Mouse (Mus musculus): ENCODE data around the gene Kif5c. TPM values are rescaled to one million over a fixed set of nuclear protein-coding genes. Genes with fewer than 3 reads are reported as not detected.

Kif5c gene
- total RNA-seq, 2 experiments from 2014 or later = 441 to 484 TPM

DNA sequence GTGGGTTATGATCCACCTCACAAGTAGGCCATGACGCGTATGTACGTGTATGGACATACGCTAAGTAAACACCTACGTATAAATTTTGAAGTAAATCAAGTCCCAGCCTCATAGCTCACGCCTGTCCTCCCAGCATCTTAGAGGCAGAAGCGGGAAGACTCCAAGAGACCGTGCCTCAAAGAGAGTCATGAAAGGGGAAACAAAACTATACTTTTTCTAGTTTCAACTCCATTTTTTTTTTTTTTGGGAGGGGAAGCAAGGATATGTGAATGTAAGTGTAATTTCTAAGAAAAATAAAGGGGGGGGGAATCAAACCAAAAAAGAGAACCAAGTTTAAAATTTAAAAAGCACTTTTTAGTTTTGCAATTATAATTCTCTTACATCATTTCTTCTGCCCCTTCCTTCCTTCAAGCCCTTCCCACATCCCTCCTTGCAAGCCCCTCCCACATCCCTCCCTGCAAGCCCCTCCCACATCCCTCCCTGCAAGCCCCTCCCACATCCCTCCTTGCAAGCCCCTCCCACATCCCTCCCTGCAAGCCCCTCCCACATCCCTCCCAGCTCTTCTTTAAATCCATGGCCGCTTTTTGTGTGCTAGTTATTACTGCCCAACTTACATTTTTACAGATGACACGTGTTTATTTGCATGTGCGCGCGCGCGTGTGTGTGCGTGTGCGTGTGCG, 98.5 kb downstream of the Kif5c start:
- intact Hi-C loops (cut with DNase I) = loop anchor here (5.0 kb wide), 1 partner anchor 95 kb away; no protein-coding TSS in a partner anchor
- DNase-seq = no peak

DNA sequence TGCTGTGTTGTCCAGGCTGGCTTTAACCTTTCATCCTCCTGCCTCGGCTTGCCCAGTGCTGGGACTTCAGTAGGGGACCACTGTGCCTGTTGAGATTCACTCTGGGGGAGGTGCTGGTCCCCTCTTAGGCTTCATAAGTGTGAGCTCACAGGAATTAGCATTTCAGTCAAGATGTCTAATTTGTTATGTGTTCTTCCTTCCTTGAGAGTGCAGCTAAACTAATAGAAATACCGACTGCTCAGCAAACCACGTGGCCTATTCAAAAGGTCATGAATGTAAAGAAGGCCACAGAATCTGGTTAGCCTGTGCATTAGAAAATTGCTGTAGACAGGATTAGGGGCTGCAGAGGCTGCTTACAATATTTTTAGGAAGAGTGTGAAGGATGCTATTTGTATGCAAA, 99.4 kb downstream of the Kif5c start:
- DNase-seq = no peak
- intact Hi-C loops (cut with DNase I) = loop anchor here (5.0 kb wide), 1 partner anchor 96 kb away; no protein-coding TSS in a partner anchor

DNA sequence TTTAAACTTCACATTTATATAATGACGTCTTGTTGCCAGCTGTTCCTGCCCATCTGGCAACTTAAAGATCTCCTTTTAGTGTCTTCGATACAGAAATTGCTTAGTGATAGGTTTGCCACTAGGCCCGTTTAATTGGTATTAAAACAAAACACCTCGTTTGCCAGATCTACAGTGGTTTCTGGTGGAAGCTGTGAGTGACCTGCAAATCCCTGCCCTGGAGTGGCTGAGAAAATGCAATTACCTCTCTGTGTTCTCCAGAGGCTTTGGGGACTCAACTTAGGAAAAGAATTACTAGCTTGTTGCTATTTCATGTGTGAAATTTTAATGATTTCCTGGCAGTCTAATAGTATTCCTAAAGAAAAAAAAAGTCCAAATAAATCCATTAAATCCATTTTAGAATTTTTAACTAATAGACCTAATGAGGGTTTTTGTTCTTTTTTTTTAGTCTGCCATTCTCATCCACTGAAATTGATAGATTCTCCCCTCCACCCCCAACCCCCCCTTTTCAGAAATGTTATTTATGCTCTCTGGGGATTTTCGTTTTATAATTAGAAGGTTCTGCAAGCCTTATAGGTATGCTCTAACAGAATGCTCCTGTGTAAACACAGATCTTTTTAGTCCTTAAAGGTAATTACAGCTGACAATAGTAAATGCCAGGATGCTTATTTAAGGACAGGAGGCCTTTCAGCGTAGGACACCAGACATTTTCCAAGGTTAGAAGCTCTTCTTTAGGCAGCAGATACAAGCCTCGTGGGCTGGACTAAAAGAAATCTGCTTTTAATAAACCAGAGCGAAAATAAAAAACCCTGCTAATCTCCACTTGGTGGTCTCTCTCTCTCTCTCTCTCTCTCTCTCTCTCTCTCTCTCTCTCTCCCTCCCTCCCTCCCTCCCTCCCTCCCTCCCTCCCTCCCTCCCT, 100.1 kb downstream of the Kif5c start:
- DNase-seq = no peak
- intact Hi-C loops (cut with DNase I) = loop anchor here (5.0 kb wide), 1 partner anchor 97 kb away; no protein-coding TSS in a partner anchor

DNA sequence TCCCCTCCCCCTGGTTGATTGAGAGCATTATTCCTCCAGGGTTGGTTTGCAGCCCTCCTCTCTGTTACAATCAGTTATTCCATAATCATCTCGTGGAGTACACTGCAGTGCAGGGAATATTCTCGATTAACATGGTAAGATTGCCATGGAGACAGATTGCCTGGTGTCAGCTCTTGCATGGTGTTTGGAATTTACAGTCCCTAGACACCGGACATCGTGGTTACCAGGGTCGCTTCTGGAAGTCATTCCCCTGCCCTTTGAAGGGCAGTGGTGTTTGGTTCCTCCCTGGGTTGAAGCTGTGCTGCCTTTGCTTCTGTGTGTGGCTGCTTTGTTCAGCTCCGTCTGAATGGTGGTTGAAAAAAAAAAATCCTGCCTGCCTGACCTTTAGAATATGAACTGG, 100.8 kb downstream of the Kif5c start:
- no peak for DNase-seq
- intact Hi-C loops (cut with DNase I) = loop anchor here (5.0 to 10.0 kb wide), 3 partner anchors 98 to 775 kb away; partner anchors contain the start of gene Mbd5

DNA sequence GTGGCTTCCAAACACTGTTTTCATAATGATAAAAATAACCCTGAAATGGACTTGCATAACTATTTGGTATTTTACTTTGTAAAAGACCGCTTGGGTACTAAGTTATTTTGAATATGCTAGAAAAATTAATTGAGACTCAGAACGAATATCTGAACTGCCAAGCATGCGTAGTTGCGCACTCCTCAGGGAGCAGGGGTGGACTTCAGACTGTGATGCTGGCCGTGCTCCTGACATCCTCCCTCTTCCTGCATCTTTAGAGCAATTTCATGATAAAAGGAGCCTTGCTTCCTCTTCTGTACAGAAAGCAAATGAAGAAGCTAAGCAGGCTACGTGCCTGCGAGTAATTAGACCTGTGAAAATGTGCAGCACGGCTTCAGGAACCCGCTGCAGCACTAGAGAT, 101.2 kb downstream of the Kif5c start:
- intact Hi-C loops (cut with DNase I) = loop anchor here (10.0 kb wide), 2 partner anchors 376 to 776 kb away; partner anchors contain the start of gene Mbd5
- DNase-seq = no peak

DNA sequence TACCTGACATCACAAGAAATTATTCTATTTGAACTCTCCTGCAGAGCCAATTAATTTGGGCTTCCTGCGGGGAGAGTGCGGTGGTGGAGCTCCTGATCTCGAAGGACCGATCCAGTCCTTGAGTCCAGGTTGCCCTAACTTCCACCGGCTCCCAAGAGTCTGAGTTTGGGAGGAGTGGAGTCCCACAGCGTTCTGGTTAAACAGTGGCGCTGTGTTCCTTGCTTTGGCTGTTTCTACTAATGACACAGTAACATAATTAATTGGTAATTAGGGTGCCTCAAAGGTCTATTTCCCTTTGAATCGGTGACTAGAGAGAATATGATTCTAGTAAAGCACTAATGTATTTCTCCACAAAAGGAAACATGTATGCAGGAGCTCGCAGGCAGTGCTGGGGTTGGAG, 103.2 kb downstream of the Kif5c start:
- no peak for DNase-seq
- intact Hi-C loops (cut with DNase I) = loop anchor here (10.0 kb wide), 2 partner anchors 378 to 778 kb away; partner anchors contain the start of gene Mbd5

DNA sequence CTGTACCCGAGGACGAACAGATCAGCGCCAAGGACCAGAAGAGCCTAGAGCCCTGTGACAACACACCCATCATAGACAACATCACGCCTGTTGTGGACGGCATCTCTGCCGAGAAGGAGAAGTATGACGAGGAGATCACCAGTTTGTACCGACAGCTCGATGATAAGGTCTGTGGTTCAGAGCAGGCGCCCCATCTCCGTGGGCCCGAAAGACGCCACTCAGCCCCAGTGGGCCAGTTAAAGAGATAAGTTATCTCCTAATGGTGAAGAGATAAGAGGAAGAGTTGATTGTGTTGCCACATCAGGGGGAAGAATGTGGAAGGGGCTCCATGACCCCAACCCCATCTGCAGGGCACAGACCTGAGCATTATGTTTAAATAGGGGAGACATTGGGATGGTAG, 103.9 kb downstream of the Kif5c start:
- no peak for DNase-seq
- intact Hi-C loops (cut with DNase I) = loop anchor here (10.0 kb wide), 2 partner anchors 378 to 778 kb away; partner anchors contain the start of gene Mbd5

DNA sequence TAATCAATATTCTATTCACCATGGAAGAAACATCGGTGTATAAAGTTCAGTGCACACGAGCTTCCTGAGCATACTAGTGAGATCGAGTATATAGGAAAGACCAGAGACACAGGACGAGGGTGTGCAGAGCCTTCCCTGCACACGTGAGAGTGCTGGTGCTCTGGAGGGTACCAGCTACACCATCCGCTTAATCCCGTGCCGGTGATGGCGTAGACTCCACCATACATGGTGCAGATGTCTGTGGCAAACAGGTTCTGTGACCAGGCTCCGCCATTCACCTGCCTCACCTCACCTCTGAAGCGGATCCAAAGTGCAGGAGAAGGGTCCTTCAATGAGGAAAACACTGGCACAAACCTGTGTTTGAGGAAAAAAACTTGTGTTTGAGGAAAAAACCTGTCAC, 107.6 kb downstream of the Kif5c start:
- DNase-seq = no peak
- intact Hi-C loops (cut with DNase I) = loop anchor here (10.0 kb wide), 2 partner anchors 382 to 782 kb away; partner anchors contain the start of gene Mbd5

DNA sequence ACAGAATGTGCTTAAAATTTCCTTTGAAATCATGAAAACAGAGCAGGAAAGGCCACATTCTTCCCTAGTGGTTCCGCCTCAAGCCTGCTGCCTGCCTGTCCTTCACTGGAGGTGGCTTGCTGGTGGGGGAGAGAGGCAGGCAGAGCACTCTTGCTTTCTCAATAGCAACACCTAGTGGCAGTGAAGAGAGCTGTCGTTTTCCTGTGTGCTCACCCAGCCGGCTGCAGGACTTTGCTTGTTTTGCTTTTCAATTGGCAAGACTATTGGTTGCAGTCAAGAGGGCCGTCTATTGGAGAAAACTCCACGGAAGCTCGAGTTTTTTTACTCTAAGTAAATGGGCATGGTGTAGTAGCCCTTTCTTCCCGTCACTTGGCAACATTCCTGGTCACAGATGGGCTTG, 108.1 kb downstream of the Kif5c start:
- DNase-seq = peak; percentile 69
- intact Hi-C loops (cut with DNase I) = loop anchor here (10.0 kb wide), 2 partner anchors 382 to 782 kb away; partner anchors contain the start of gene Mbd5

DNA sequence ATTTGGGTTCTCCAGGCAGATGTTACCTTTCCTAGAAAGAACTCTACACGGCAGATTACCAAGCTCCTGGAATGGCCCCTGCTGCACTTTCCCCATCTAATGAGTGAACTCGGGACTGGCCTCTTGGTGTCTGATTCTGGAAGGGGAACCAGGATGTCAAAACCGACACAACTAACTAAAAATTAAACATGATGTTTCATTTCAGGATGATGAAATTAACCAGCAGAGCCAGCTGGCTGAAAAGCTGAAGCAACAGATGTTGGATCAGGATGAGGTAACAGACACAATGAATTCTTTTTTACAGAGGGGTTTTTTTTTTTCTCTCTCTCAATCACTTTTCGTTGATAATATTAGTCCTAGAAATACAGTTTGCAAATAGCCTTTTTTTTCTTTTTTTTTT, 108.6 kb downstream of the Kif5c start:
- intact Hi-C loops (cut with DNase I) = loop anchor here (10.0 kb wide), 2 partner anchors 383 to 783 kb away; partner anchors contain the start of gene Mbd5
- no peak for DNase-seq

DNA sequence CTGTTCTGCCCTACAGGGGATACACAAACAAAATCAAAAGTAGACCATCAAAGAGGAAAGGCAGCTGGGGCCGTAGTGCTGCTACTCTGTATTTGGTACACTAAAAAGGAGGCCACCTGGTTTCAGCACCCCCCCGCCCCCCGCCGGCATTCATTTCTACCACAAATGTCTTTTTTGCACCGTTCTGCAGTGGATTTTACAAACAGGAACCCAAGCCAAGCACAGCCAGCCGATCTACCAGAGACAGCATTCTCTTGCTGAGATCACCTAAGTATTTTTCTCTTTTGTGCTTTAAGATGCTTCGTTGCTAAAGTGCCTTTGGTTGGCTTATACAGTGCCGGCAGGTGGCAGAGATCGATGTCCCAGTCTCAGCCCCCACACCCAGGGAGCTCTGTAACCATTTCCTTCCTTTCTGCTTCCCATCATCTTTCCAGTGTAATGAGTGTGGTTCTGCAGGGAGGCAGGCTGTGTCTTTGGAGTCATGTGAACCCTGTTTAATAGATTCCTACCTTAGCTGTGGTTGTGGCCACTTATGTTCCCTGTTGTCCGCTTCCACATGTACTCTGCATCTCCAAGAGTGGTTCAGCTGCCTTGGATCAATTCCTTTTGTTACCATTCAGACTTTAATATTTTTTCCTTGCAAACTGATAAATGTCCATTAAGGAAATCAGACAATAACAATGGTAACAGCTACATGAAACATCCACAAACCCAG, 110.0 kb downstream of the Kif5c start:
- intact Hi-C loops (cut with DNase I) = loop anchor here (10.0 kb wide), 2 partner anchors 384 to 784 kb away; partner anchors contain the start of gene Mbd5
- no peak for DNase-seq

DNA sequence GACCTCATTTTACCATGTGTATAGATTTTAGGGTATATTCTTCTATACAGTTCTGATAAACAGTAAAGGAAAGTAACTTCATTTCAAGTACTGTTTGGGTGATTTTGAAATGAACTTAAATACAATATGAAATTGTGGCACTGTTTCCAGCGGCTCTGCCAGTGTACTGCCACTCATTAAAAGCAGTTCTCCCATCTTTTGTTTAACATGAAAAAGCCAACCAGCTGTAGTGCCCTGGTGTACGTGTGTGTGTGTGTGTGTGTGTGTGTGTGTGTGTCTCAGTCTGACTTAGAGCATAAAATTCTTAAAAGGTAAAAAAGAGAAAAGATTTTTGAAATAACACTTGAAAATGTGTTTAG, 110.5 kb downstream of the Kif5c start:
- no peak for DNase-seq
- intact Hi-C loops (cut with DNase I) = loop anchor here (10.0 kb wide), 2 partner anchors 385 to 785 kb away; partner anchors contain the start of gene Mbd5

DNA sequence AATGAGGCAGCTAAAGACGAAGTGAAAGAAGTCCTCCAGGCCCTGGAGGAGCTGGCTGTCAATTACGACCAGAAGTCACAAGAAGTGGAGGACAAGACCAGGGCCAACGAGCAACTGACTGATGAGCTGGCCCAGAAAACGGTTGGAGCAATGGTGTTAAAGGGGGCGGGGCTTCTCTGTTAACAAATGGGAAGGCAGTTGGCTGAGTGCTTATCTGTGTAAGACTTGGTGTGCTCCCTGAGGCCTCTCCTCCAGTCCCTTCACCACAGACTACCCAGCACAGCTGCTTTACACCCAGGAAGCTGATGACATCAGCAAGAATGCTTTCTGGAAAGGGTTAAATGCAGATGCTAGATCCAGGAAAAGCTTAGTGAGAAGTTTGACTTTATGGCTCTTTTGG, 111.1 kb downstream of the Kif5c start:
- intact Hi-C loops (cut with DNase I) = loop anchor here (5.0 to 10.0 kb wide), 2 partner anchors 278 to 805 kb away; partner anchors contain the start of gene Epc2
- DNase-seq = no peak

DNA sequence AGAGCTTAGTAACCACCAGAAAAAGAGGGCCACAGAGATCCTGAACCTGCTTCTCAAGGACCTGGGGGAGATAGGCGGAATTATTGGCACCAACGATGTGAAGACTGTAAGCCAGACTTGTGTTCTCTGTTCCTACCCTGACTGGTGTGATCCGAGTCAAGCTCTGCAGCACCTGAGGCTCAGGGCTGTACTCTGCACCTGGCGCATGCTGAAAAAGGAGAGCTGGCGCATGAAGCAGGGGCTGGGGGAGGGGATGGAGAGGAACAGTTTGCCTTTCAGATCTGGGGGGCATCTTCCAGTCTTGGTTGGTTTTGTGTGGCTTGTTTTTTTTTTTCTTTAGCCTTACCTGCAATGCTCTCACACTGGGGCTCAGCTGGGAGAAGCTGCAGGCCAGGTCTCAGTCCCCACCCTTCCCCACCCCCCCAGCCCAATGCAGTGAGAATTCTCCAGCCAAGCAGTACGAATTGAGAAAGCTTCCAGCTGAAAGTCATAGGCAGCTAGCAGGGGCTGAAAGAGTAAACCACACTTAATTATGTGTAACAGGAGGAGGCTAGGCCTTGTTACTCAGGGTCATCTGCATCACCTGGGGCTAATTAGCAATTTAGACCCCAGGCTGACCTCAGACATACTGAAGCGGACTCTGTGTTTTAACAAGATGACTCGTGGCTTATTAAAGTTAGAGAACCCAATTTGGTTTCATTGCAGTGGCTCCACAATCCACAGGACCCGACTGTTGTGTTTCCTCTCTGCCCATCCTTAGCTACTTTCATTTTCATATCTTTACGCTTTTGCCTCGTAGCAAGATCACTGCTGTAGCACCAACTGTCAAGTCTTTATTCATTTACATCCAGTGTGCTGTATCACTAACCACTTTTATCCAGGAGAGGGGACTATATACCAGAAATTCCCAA, 113.9 kb downstream of the Kif5c start:
- intact Hi-C loops (cut with DNase I) = loop anchor here (5.0 to 10.0 kb wide), 2 partner anchors 281 to 808 kb away; partner anchors contain the start of gene Epc2
- no peak for DNase-seq

DNA sequence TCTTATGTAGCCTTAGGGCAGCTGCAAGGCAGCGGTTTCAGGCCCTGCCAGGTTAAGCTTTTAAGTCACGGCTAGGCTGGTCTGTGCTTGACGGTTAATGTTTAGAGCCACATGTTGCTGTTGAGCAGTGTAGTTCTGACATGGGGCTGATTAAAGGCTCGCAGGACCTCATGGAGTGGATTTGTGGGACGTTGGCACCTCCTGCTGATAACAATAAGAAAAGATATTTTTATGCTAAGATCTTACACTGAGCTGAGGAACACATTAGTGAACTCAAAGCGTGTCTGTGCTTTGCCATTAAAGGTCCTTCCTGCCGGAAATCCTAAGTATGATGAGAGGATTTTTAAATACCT, 114.5 kb downstream of the Kif5c start:
- DNase-seq = no peak
- intact Hi-C loops (cut with DNase I) = loop anchor here (5.0 to 10.0 kb wide), 2 partner anchors 281 to 809 kb away; partner anchors contain the start of gene Epc2

DNA sequence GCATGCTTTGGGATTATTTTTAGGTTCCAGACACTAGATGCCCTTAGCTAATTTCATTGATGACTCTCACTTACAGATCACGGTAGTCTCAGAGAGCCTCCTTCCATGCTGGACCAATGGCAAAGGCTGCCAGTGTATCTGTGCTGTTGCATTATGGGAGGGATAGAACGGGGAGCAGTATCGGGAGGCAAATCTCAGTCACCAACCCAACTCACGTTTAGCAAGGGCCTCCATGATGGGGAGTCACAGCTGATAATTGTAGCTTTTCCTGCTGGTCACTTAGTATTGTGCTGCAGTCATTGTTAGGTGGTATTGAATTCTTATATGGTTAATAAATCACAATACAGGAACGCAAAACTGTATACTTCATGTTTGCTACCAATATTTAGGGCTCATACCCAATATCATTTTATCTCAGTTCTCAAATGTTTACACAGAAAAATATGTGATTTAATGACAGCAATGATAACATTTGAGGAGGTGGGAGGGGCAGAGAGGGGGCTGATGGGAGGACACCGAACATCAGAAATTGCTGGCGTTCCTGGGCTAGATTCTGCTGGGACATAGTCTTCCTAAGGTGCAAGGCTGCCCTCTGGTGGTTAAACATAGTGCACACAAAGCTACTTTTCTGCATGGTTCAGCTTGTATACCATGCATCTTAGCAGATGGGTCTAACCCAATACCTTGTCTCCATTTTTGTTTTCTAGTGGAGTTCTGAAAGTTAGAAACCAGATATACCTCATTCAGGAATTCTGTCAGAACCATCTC, 115.1 kb downstream of the Kif5c start:
- peak; percentile 75 for DNase-seq
- intact Hi-C loops (cut with DNase I) = loop anchor here (5.0 to 10.0 kb wide), 2 partner anchors 282 to 809 kb away; partner anchors contain the start of gene Epc2

DNA sequence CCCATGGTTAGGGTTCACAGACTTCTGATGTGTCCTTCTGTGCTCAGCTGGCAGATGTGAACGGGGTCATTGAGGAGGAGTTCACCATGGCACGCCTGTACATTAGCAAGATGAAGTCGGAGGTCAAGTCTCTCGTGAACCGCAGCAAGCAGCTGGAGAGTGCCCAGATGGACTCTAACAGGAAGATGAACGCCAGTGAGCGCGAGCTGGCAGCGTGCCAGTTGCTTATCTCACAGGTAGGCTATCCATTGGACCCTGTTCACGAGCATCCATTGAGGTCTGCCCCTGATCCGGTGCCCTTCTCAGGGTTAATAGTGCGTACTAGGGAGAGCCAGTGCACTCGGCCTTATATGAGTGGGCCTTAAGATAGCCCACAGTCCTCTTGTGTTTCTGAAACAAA, 116.3 kb downstream of the Kif5c start:
- no peak for DNase-seq
- intact Hi-C loops (cut with DNase I) = loop anchor here (10.0 kb wide), 1 partner anchor 811 kb away; no protein-coding TSS in a partner anchor

DNA sequence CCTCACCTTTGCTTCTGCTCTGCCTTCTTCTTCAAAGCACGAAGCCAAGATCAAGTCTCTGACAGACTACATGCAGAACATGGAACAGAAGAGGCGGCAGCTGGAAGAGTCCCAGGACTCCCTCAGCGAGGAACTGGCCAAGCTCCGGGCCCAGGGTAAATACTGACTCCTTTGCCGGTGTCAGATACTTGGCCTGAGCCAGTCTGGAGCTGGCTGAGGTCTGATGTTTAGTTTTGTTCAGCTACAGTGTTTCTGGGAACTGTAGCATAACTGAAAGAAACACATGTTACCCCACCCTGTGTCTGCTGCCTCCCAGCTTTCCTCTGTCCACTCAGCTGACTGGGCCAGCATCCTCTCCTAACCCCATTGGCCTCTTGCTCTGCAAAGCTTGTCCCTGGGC, 119.9 kb downstream of the Kif5c start:
- peak; percentile 76 for DNase-seq
- intact Hi-C loops (cut with DNase I) = loop anchor here (10.0 kb wide), 1 partner anchor 814 kb away; no protein-coding TSS in a partner anchor

Measured in left cerebral cortex, postnatal 4 days (tissue).